Mouse (Mus musculus) mesoderm, embryonic 11.5 days (tissue): ENCODE results near the gene Gm9887.

Source experiments
- DNase-seq: peaks from one replicate; pipeline ENCODE4 v3.0.0-alpha.2; 2012; ENCODE audit warnings: low read depth, low spot score

Gene Gm9887

GRCm38 (mm10) chr12:69360997-69361899, 11.0 kb downstream of the Gm9887 start:
- DNase-seq: peak; percentile 98

GRCm38 (mm10) chr12:69360655-69360996, 11.6 kb downstream of the Gm9887 start:
- peak; percentile 84 for DNase-seq

GRCm38 (mm10) chr12:69357300-69357646, 15.0 kb downstream of the Gm9887 start:
- no peak for DNase-seq

- peak; percentile 85 for DNase-seq
Observed at GRCm38 (mm10) chr12:69356546-69357299, 15.5 kb downstream of the Gm9887 start, which contains the start of gene Nemf. TSS of gene Nemf (minus strand) at chr12:69357165.

GRCm38 (mm10) chr12:69351685-69352084, 20.6 kb downstream of the Gm9887 start:
- no peak for DNase-seq

- DNase-seq: no peak
Observed at GRCm38 (mm10) chr12:69349928-69350327, 22.3 kb downstream of the Gm9887 start.

GRCm38 (mm10) chr12:69333547-69333946, 38.7 kb downstream of the Gm9887 start:
- peak; percentile 18 for DNase-seq

- DNase-seq: no peak
Observed at GRCm38 (mm10) chr12:69332147-69332546, 40.1 kb downstream of the Gm9887 start.

GRCm38 (mm10) chr12:69331187-69331586, 41.1 kb downstream of the Gm9887 start:
- DNase-seq: no peak
